Mouse (Mus musculus): ENCODE measurements around the gene Cdkn2aipnl.

Gene Cdkn2aipnl

GRCm38 (mm10) chr11:52002842-52003504, 35.5 kb downstream of the Cdkn2aipnl start:
- in situ Hi-C loops (cut with MboI, MseI), result no loop called here

GRCm38 (mm10) chr11:52003505-52003771, 36.0 kb downstream of the Cdkn2aipnl start:
- in situ Hi-C loops (cut with MboI, MseI), result no loop called here

- in situ Hi-C loops (cut with MboI, MseI), result no loop called here
Measured at GRCm38 (mm10) chr11:52003772-52004528, 36.5 kb downstream of the Cdkn2aipnl start, which contains the start of gene Cdkl3. Gene Cdkl3, plus strand, starts transcription at chr11:52004221.

DNA sequence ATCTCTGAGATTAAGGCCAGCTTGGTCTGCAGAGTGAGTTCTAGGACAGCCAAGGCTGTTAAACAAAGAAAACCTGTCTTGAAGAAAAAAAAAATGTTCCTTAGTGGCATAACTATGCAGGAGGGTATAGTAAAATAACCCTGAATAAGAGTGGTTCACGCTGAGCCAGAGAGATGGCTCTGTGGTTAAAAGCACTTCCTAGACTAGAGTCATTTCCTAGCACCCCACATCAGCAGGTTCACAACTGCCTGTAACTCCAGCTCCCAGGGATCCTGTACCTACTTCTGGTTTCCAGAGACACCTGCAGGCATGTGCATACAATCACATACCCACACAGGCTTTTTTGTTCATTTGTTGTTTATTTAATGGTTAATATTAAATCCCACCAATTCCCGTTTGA, 38.1 kb downstream of the Cdkn2aipnl start:
- in situ Hi-C loops (cut with MboI, MseI), result no loop called here

DNA sequence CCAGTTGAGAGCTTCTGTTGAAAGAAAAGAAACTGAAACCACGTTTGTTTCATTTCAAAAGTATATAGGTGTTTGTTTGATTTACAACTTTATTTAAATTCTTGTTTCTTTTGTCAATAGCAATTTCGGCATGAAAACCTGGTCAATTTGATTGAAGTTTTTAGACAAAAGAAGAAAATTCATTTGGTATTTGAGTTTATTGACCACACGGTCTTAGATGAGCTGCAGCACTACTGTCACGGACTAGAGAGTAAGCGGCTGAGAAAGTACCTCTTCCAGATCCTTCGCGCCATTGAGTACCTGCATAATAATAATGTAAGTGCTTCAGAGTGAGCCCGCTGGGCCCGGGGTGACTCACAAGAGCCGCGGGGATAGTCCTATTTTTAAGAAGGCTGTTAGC, 43.5 kb downstream of the Cdkn2aipnl start:
- in situ Hi-C loops (cut with MboI, MseI), result loop anchor here (10.0 kb wide), 1 partner anchor 1834 kb away; no protein-coding TSS in a partner anchor

DNA sequence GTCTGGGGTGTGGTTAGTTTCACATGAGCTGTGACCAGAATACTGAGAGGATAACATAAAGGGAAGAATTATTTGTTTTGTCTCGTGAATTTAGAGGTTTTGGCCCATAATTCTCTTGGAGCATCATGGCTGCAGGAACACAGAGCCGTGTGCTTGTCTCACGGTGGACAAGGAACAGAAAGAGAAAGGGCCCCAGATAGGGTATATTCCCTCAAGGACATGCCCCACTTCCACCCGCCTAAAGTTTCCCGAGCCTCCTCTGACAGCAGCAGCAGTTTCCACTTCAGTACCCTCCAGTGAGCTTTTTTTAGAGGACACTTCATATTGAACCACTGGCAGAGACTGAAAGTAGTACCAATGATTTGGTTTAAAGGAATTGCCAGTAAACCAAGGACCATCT, 44.1 kb downstream of the Cdkn2aipnl start:
- in situ Hi-C loops (cut with MboI, MseI), result loop anchor here (10.0 kb wide), 1 partner anchor 1833 kb away; no protein-coding TSS in a partner anchor

DNA sequence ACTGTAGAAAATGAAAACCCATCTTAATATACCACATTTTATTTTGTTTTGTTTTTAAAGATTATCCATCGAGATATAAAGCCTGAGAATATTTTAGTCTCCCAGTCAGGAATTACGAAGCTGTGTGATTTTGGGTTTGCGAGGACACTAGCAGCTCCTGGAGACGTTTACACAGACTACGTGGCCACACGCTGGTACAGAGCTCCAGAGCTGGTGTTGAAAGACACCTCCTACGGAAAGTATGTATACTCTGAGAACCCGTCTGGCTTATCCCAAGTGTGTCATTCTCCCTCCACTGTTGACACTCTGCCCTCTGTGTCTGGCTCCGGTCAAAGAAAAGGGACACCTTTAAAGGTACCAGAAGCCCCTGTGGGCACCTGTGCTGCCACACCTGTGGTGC, 50.8 kb downstream of the Cdkn2aipnl start:
- in situ Hi-C loops (cut with MboI, MseI), result loop anchor here (10.0 kb wide), 1 partner anchor 1827 kb away; no protein-coding TSS in a partner anchor
